Mouse (Mus musculus): ENCODE results near the gene Chrna3. TPM values are rescaled to one million over a fixed set of nuclear protein-coding genes. Genes with fewer than 3 reads are reported as not detected.

Chrna3 gene
- polyA plus RNA-seq, 1 experiment from 2014 or later, result 9.0 TPM

DNA sequence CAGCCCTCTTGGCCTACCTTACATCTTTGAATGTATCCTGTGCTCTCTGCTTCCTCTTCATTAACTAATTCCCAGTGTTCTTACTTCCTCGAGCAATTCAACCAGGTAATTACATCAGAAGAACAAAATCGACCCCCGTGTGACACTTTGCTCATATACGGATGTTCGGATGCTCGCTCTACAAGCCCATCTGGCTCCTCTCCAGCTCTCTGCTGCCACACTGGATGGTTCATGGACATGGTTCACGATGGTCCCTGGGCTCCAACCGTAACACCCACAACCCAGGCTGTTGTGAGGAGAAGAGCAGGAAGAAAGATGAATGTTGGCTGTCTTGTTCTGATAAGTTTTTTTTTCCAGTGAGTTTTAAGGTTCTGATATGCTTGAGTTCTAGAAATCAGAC, 12.6 kb upstream of the Chrna3 start:
- no peak overlapping the region for H3K4me3 ChIP-seq
- no peaks in the 10 kb centered on the region for H3K36me3 ChIP-seq
- H3K27ac ChIP-seq (replicated peaks), result no peak overlapping the region
- ATAC-seq (ENCODE audit: low FRiP score, low read depth), result no peak
- no peaks in the 10 kb centered on the region; the same call in 1 of the 2 replicates for H3K27me3 ChIP-seq
- no peak overlapping the region for H3K4me2 ChIP-seq (replicated peaks)
- H3K9ac ChIP-seq (replicated peaks), result no peak overlapping the region
- 86% methylated on average over 8 of the region's 8 CpGs for WGBS
- no peaks in the 10 kb centered on the region for H3K9me3 ChIP-seq
- H3K4me1 ChIP-seq, result peaks cover 8% of the 10 kb centered on the region; the same call in 1 of the 2 replicates

GRCm38 (mm10) chr9:55031435-55032167, 5.2 kb upstream of the Chrna3 start:
- WGBS, result 31% methylated on average over 6 of the region's 6 CpGs
- Histone ChIP-seq H3K36me3 (no peaks in the 10 kb centered on the region), H3K4me1 (peaks cover 9% of the 10 kb centered on the region), H3K4me2 (replicated peaks) (no peak overlapping the region), H3K9me3 (no peaks in the 10 kb centered on the region), H3K4me3 (no peak overlapping the region), H3K27me3 (peaks cover 24% of the 10 kb centered on the region), H3K9ac (replicated peaks) (no peak overlapping the region), H3K27ac (replicated peaks) (peak overlapping the region; percentile 22)
- peak; percentile 85 for ATAC-seq (ENCODE audit: low FRiP score, low read depth)

GRCm38 (mm10) chr9:55025534-55026274, 658 bp downstream of the Chrna3 start:
- peaks cover 64% of the 10 kb centered on the region for H3K27me3 ChIP-seq

DNA sequence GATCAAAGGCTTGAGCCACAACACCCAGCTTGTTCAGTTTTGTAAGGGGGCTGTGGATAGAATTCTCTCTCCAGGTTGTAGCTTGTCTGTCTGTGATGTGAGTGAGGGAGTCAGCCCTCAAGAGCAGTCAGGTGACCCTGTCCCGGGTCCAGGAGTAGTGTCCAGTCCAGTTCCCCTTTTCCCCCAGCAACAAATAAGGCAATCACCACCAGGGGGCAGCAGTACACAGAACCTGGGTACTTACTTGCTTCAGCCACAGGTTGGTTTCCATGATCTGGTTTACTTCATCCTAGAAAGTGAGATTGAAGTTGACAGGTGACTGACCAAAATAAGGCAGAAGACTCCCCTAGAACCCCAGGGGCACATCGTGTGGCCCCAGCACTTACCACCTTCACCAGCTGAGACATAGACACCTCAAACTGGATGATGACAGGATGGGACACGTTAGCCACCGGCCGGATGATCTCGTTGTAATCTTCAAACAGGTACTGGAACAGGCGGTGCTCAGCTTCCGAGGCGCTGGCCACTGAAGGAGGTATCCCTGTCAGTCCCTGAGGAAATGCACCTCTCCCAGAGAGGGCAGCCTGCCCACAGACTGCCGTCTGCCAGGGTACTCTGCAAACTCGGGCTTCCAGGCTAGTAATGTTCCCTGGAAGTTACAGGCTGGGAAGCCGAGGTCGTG, 2.3 kb downstream of the Chrna3 start:
- no peak overlapping the region for H3K4me2 ChIP-seq (replicated peaks)
- H3K4me3 ChIP-seq, result no peak overlapping the region
- WGBS, result 47% methylated on average over 13 of the region's 13 CpGs
- ATAC-seq (ENCODE audit: low FRiP score, low read depth), result no peak
- no peaks in the 10 kb centered on the region for H3K9me3 ChIP-seq
- H3K27ac ChIP-seq (replicated peaks), result no peak overlapping the region
- no peaks in the 10 kb centered on the region for H3K36me3 ChIP-seq
- H3K4me1 ChIP-seq, result peaks cover 9% of the 10 kb centered on the region
- H3K9ac ChIP-seq (replicated peaks), result no peak overlapping the region
- H3K27me3 ChIP-seq, result peaks cover 58% of the 10 kb centered on the region

More at GRCm38 (mm10) chr9:55025534-55026274, 658 bp downstream of the Chrna3 start:
- no peaks in the 10 kb centered on the region for H3K36me3 ChIP-seq
- peak overlapping the region; percentile 77 for H3K4me2 ChIP-seq (replicated peaks)
- peak overlapping the region; percentile 51 for H3K4me3 ChIP-seq
- peaks cover 9% of the 10 kb centered on the region for H3K4me1 ChIP-seq
- ATAC-seq (ENCODE audit: low FRiP score, low read depth), result peak; percentile 51
- WGBS, result 9% methylated on average over 34 of the region's 38 CpGs
- 0 out of 2 replicates have a peak overlapping the region, but pooled peaks have one; percentile 8 for H3K27ac ChIP-seq (replicated peaks)
- peak overlapping the region; percentile 61 for H3K9ac ChIP-seq (replicated peaks)
- H3K9me3 ChIP-seq, result no peaks in the 10 kb centered on the region

- 85% methylated on average over 5 of the region's 5 CpGs for WGBS
- Histone ChIP-seq H3K4me1 (peaks cover 9% of the 10 kb centered on the region), H3K27me3 (peaks cover 57% of the 10 kb centered on the region), H3K4me2 (replicated peaks) (no peak overlapping the region), H3K27ac (replicated peaks) (no peak overlapping the region), H3K36me3 (no peaks in the 10 kb centered on the region), H3K9me3 (no peaks in the 10 kb centered on the region), H3K4me3 (no peak overlapping the region), H3K9ac (replicated peaks) (no peak overlapping the region)
- ATAC-seq (ENCODE audit: low FRiP score, low read depth), result no peak
Measured at GRCm38 (mm10) chr9:55023326-55023725, 3.0 kb downstream of the Chrna3 start.

GRCm38 (mm10) chr9:55016926-55017325, 9.4 kb downstream of the Chrna3 start:
- H3K4me2 ChIP-seq (replicated peaks), result no peak overlapping the region
- H3K9ac ChIP-seq (replicated peaks), result no peak overlapping the region
- H3K27ac ChIP-seq (replicated peaks), result no peak overlapping the region
- no peaks in the 10 kb centered on the region for H3K9me3 ChIP-seq
- H3K36me3 ChIP-seq, result no peaks in the 10 kb centered on the region
- H3K4me1 ChIP-seq, result no peaks in the 10 kb centered on the region
- H3K27me3 ChIP-seq, result 0 out of 2 replicates have a peak, but pooled peaks cover 3% of the 10 kb centered on the region
- ATAC-seq (ENCODE audit: low FRiP score, low read depth), result no peak
- no peak overlapping the region for H3K4me3 ChIP-seq
- WGBS, result 88% methylated on average over 3 of the region's 3 CpGs

GRCm38 (mm10) chr9:55010588-55011350, 15.6 kb downstream of the Chrna3 start:
- whole genome bisulfite sequencing, result 48% methylated on average over 6 of the region's 6 CpGs
- Histone ChIP-seq H3K9me3 (no peaks in the 10 kb centered on the region), H3K27me3 (no peaks in the 10 kb centered on the region), H3K27ac (replicated peaks) (no peak overlapping the region), H3K36me3 (no peaks in the 10 kb centered on the region), H3K4me1 (no peaks in the 10 kb centered on the region), H3K4me2 (replicated peaks) (no peak overlapping the region), H3K9ac (replicated peaks) (no peak overlapping the region), H3K4me3 (no peak overlapping the region)
- ATAC-seq (ENCODE audit: low FRiP score, low read depth), result no peak

- no peak overlapping the region for H3K4me3 ChIP-seq
- H3K9ac ChIP-seq (replicated peaks), result no peak overlapping the region
- H3K36me3 ChIP-seq, result no peaks in the 10 kb centered on the region
- ATAC-seq (ENCODE audit: low FRiP score, low read depth), result no peak
- no peak overlapping the region for H3K4me2 ChIP-seq (replicated peaks)
- WGBS, result 82% methylated on average over 2 of the region's 2 CpGs
- no peaks in the 10 kb centered on the region for H3K4me1 ChIP-seq
- H3K9me3 ChIP-seq, result no peaks in the 10 kb centered on the region
- H3K27ac ChIP-seq (replicated peaks), result no peak overlapping the region
- H3K27me3 ChIP-seq, result no peaks in the 10 kb centered on the region
Measured at GRCm38 (mm10) chr9:55009692-55010091, 16.7 kb downstream of the Chrna3 start.

DNA sequence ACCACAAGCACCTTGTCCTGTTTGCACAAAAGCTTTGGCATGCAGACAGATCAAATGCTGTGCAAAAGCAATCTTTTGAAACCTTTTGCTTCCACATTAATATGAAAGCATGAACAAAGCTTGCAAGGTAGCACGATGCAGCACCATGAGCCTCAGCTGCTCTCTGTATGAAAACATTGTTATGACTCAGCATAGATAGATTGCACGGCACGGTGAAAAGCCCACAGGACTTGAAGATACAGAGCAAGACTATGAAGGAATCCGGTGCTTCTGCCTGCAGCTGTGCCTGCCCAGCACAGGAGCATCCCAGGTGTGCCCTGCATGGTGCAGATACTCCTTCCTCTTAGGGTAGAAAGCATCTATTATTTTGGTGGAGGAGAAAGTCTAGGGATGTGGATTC, 22.8 kb downstream of the Chrna3 start:
- no peaks in the 10 kb centered on the region for H3K4me1 ChIP-seq
- H3K4me2 ChIP-seq (replicated peaks), result no peak overlapping the region
- H3K27ac ChIP-seq (replicated peaks), result no peak overlapping the region
- no peak overlapping the region for H3K9ac ChIP-seq (replicated peaks)
- H3K27me3 ChIP-seq, result no peaks in the 10 kb centered on the region
- H3K4me3 ChIP-seq, result no peak overlapping the region
- no peaks in the 10 kb centered on the region for H3K9me3 ChIP-seq
- no peak for ATAC-seq (ENCODE audit: low FRiP score, low read depth)
- no peaks in the 10 kb centered on the region for H3K36me3 ChIP-seq
- WGBS, result 81% methylated on average over 4 of the region's 4 CpGs

DNA sequence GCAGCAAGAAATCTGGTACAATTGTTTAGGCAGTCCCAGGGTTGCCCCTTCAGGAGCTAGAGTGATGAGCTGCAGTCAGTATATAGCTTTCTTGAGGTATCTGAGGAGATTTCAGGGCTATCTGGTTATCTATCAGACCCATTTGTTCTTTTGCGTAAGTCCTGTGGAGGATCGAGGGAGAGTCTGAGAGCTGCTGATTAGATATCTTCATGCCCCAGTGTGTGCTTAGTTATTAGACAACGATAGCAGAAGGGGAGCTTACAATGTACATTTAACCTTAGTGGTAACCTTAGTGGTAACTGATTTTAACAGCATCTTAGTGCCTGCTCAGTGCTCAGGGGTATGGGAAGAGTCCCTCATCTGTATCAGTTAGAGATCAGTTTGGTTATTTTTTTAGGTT, 30.7 kb downstream of the Chrna3 start:
- H3K27me3 ChIP-seq, result no peaks in the 10 kb centered on the region
- WGBS, result 93% methylated on average over 3 of the region's 3 CpGs
- no peaks in the 10 kb centered on the region for H3K4me1 ChIP-seq
- H3K4me2 ChIP-seq (replicated peaks), result no peak overlapping the region
- no peaks in the 10 kb centered on the region for H3K36me3 ChIP-seq
- H3K4me3 ChIP-seq, result no peak overlapping the region
- no peaks in the 10 kb centered on the region for H3K9me3 ChIP-seq
- ATAC-seq (ENCODE audit: low FRiP score, low read depth), result no peak
- no peak overlapping the region for H3K9ac ChIP-seq (replicated peaks)
- no peak overlapping the region for H3K27ac ChIP-seq (replicated peaks)

DNA sequence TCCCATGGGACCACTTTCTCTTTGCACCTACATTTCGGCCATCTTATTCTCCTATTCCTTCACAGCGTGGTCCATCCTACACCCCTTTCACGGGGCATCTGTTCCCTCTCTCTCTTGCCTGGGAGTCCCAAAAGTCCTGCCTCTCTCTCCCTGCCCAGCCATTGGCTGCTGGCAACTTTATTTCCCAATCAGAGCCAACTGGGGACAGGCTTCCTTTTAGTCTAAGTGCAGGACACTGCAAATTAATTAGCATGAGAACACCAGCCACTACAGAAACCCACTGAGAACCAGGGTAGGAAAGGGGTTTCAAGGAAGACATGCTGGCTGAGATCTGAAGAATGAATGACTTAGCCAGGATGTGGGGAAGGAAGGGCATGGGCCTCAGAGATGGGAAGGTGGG, 32.0 kb downstream of the Chrna3 start:
- no peak overlapping the region for H3K27ac ChIP-seq (replicated peaks)
- H3K4me3 ChIP-seq, result no peak overlapping the region
- no peak for ATAC-seq (ENCODE audit: low FRiP score, low read depth)
- no peaks in the 10 kb centered on the region for H3K27me3 ChIP-seq
- no peaks in the 10 kb centered on the region for H3K9me3 ChIP-seq
- no peak overlapping the region for H3K4me2 ChIP-seq (replicated peaks)
- no peaks in the 10 kb centered on the region for H3K4me1 ChIP-seq
- WGBS, result 54% methylated on average over 3 of the region's 3 CpGs
- H3K9ac ChIP-seq (replicated peaks), result no peak overlapping the region
- no peaks in the 10 kb centered on the region for H3K36me3 ChIP-seq
